Mouse (Mus musculus) limb, embryonic 10.5 days (tissue): ENCODE results near the gene Itgb2. TPM values are rescaled to one million over a fixed set of nuclear protein-coding genes. Genes with fewer than 3 reads are reported as not detected.

Source experiments
- DNase-seq: peaks from one replicate; pipeline ENCODE4 v3.0.0-alpha.2; 2017; ENCODE audit warnings: low spot score
- H3K27ac ChIP-seq: fragments of 300-500 bp; sonication (generic); 2 replicates; pipeline ENCODE4 v1.5.1; 2016; ENCODE audit warnings: mild to moderate bottlenecking
- H3K27me3 ChIP-seq: fragments of 300-500 bp; sonication (generic); 2 replicates; pipeline ENCODE4 v1.6.1; 2016; ENCODE audit warnings: low read depth, mild to moderate bottlenecking; ENCODE audit not compliant: poor library complexity, severe bottlenecking
- H3K36me3 ChIP-seq: fragments of 300-500 bp; sonication (generic); 2 replicates; pipeline ENCODE4 v1.6.1; 2016; ENCODE audit warnings: mild to moderate bottlenecking, moderate library complexity
- H3K4me1 ChIP-seq: fragments of 300-500 bp; sonication (generic); 2 replicates; pipeline ENCODE4 v1.6.1; 2016
- H3K4me3 ChIP-seq: fragments of 300-500 bp; sonication (generic); 2 replicates; pipeline ENCODE4 v1.5.1; 2016; ENCODE audit warnings: mild to moderate bottlenecking, moderate library complexity
- H3K9me3 ChIP-seq: fragments of 300-500 bp; sonication (generic); replicated peaks from 2 replicates; pipeline ENCODE4 v1.6.1; 2016; ENCODE audit warnings: mild to moderate bottlenecking
- WGBS: fragments of 180-500 bp; shearing (Covaris S2); methylation state at CpG from one replicate; pipeline ENCODE4 v1.1.7; 2016; 5-methylcytosine and 5-hydroxymethylcytosine counted together
- polyA plus RNA-seq: library from polyadenylated mRNA; unstranded; fragments of >200 nt; fragmentation: Nextera tagmentation; extraction: Ambion mirVana; gene quantifications from 2 replicates; pipeline ENCODE4 v1.2.1, GENCODE M21; 2016

The Itgb2 gene
- polyA plus RNA-seq, 1 experiment from 2014 or later, result 0.85 TPM

DNA sequence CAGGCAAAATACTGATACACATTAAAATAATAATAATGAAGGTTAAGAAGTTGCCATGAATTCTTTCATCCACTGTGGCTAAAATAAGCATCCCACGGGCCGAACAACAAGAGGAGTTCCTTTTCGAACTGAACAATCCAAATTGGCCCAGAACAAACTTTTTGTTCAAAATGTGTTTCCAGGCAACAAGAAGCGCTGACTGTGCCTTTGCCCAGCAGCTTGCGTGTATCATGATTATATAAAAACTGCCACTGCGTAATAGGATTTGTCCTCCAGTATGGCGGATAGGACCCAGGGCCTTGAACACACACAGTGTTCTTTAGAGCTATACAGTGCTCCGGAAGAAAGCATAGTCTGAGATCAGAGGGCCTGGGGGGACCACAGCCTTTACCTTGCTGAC lies 78.5 kb downstream of the Itgb2 start:
- no peak for DNase-seq
- no peaks in the 10 kb centered on the region for H3K27me3 ChIP-seq
- H3K4me1 ChIP-seq, result peaks cover 24% of the 10 kb centered on the region
- H3K36me3 ChIP-seq, result peaks cover 57% of the 10 kb centered on the region
- no peak overlapping the region for H3K27ac ChIP-seq
- H3K4me3 ChIP-seq, result no peak overlapping the region
- H3K9me3 ChIP-seq, result no peaks in the 10 kb centered on the region
- 93% methylated on average over 8 of the region's 8 CpGs for WGBS

GRCm38 (mm10) chr10:77610221-77610961 lies 80.3 kb downstream of the Itgb2 start:
- Histone ChIP-seq H3K27ac (no peak overlapping the region), H3K27me3 (no peaks in the 10 kb centered on the region), H3K4me3 (no peak overlapping the region), H3K36me3 (peaks cover 75% of the 10 kb centered on the region), H3K9me3 (no peaks in the 10 kb centered on the region), H3K4me1 (peaks cover 24% of the 10 kb centered on the region)
- DNase-seq, result no peak
- 93% methylated on average over 8 of the region's 8 CpGs for WGBS

GRCm38 (mm10) chr10:77613409-77613808 lies 83.4 kb downstream of the Itgb2 start:
- Histone ChIP-seq H3K36me3 (peaks cover 94% of the 10 kb centered on the region), H3K4me3 (no peak overlapping the region), H3K27ac (no peak overlapping the region), H3K4me1 (0 out of 2 replicates have a peak, but pooled peaks cover 4% of the 10 kb centered on the region), H3K27me3 (no peaks in the 10 kb centered on the region), H3K9me3 (no peaks in the 10 kb centered on the region)
- no peak for DNase-seq
- WGBS, result 88% methylated on average over 3 of the region's 3 CpGs

Other genes starting within 250 kb of the Itgb2 start
- 4.9 and 5.0 TPM in 2 replicates for gene Adarb1, start 112.0 kb upstream of the Itgb2 start, polyA plus RNA-seq
- 51.0 and 51.8 TPM in 2 replicates for gene Fam207a, start 14.5 kb upstream of the Itgb2 start, polyA plus RNA-seq
- 64.0 and 73.7 TPM in 2 replicates for gene Pttg1ip, start 51.5 kb downstream of the Itgb2 start, polyA plus RNA-seq
- 400 and 420 TPM in 2 replicates for gene Sumo3, start 75.8 kb downstream of the Itgb2 start, polyA plus RNA-seq
- gene Gm49325, start 75.9 kb downstream of the Itgb2 start, polyA plus RNA-seq, result 1.6 and 1.7 TPM in 2 replicates
- gene Ube2g2, start 92.0 kb downstream of the Itgb2 start, polyA plus RNA-seq, result 98.4 and 104 TPM in 2 replicates
- gene Tspear, start 156.3 kb downstream of the Itgb2 start, polyA plus RNA-seq, result 0.59 and 0.74 TPM in 2 replicates
- gene Gm19402, start 160.5 kb downstream of the Itgb2 start, polyA plus RNA-seq, result not detected in 2 replicates
- not detected in 2 replicates for gene Gm9508, start 167.0 kb downstream of the Itgb2 start, polyA plus RNA-seq
- not detected in 2 replicates for gene Gm10272, start 176.4 kb downstream of the Itgb2 start, polyA plus RNA-seq
- gene Gm10024, start 181.2 kb downstream of the Itgb2 start, polyA plus RNA-seq, result not detected in 2 replicates
- not detected in 2 replicates for gene Gm10142, start 185.6 kb downstream of the Itgb2 start, polyA plus RNA-seq
- gene Krtap12-1, start 190.3 kb downstream of the Itgb2 start, polyA plus RNA-seq, result not detected in 2 replicates
- gene Gm10100, start 196.2 kb downstream of the Itgb2 start, polyA plus RNA-seq, result not detected in 2 replicates
- gene Gm18596, start 212.4 kb downstream of the Itgb2 start, polyA plus RNA-seq, result not detected in 2 replicates
- not detected in 2 replicates for gene Gm9736, start 221.1 kb downstream of the Itgb2 start, polyA plus RNA-seq
- not detected in 2 replicates for gene Gm3233, start 229.4 kb downstream of the Itgb2 start, polyA plus RNA-seq
- gene Gm3238, start 241.1 kb downstream of the Itgb2 start, polyA plus RNA-seq, result not detected in 2 replicates
- not detected in 2 replicates for gene Gm7138, start 246.7 kb downstream of the Itgb2 start, polyA plus RNA-seq